ENCODE assay signal across 24 mouse cellular contexts in the genomic region with DNA sequence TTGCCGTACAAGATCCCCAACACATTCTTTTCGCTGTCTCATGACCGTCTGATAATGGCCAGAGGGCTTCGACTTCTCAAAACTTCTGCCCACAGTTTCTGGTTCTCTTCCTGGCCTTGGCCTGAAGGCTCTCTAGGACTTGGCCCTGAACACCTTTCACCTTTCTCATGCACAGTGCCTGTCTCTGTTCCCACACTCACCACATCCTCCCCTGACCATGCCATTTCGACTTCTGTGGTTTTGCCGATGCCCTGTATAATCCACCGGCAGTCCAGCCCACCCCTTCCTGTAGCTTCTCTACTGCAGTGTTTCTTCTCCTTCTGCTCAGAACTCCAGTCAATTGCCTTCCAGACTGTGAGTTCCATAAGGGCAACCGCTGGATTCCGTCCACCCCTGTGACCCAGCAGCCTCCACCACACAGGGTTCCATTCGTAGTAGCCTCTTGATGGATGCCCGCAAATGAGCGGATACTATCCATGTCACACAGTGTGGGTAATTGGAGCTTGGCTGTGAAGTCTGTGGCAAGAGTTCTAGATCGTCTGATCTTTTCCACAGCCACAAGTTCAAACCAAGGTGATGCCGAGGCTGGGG. TPM values are rescaled to one million over a fixed set of nuclear protein-coding genes. Genes with fewer than 3 reads are reported as not detected.
DNase-seq lines count a peak whose midpoint lies in the region; ATAC-seq and TF ChIP-seq lines count a peak whose summit lies in the region.
"Had no signal": no experiment of that assay in that cellular context is flagged by ENCODE, and none has a peak within 500 bp of the region (broad histone marks: within the 10 kb centered on the region; RNA-seq: fewer than 3 reads in every experiment).

No protein-coding gene starts in this region.

- peak; percentile 63 for DNase-seq in heart, embryonic 10.5 days (ENCODE audit: low spot score)
- no peak for DNase-seq in heart, postnatal 14 days
- peak; percentile 9 for DNase-seq in stomach, postnatal 0 days (ENCODE audit: low spot score)
- no peak for DNase-seq in layer of hippocampus, adult 9-11 months
- DNase-seq in layer of hippocampus, postnatal 36 days = no peak
- no peak for DNase-seq in thymus, adult 18-20 months
- DNase-seq: adrenal gland, postnatal 10 days; cerebellum, adult 9-11 months; embryo, embryonic 11 days; forebrain, postnatal 0 days; heart, postnatal 4 days; kidney, adult 2 months; kidney, postnatal 10 days; lung, adult 2 months; lung, postnatal 36 days; right cerebral cortex, postnatal 14 days; spleen, adult 18-20 months; thymus, postnatal 25 days had no signal

- no peak for TF ChIP-seq EP300 in stomach, postnatal 0 days (optimal IDR thresholded peaks at IDR 0.05)

- H3K27me3 ChIP-seq in heart, embryonic 10.5 days (ENCODE audit: insufficient read depth, poor library complexity, severe bottlenecking) = no peaks in the 10 kb centered on the region
- H3K27me3 ChIP-seq in megakaryocyte, embryonic 14.5 days (replicated peaks) = peaks cover 34% of the 10 kb centered on the region
- no peaks in the 10 kb centered on the region for H3K27me3 ChIP-seq in stomach, postnatal 0 days (ENCODE audit: control insufficient read depth, insufficient read depth, low read length)
- H3K27me3 ChIP-seq: neural tube, embryonic 13.5 days had no signal

- no peak overlapping the region for H3K9ac ChIP-seq in stomach, postnatal 0 days (ENCODE audit: low read length)
- H3K9ac ChIP-seq: forebrain, postnatal 0 days; neural tube, embryonic 13.5 days had no signal

- no peak overlapping the region for H3K4me3 ChIP-seq in heart, embryonic 10.5 days
- peak overlapping the region; percentile 55 for H3K4me3 ChIP-seq in megakaryocyte, embryonic 14.5 days (replicated peaks)
- no peak overlapping the region for H3K4me3 ChIP-seq in stomach, postnatal 0 days (ENCODE audit: low read depth, low read length)
- H3K4me3 ChIP-seq: limb, embryonic 10.5 days; neural tube, embryonic 13.5 days had no signal

- H3K4me1 ChIP-seq in heart, embryonic 10.5 days = peaks cover 8% of the 10 kb centered on the region; the same call in 1 of the 2 replicates
- H3K4me1 ChIP-seq in megakaryocyte, embryonic 14.5 days = peaks cover 21% of the 10 kb centered on the region
- H3K4me1 ChIP-seq in stomach, postnatal 0 days (replicated peaks; ENCODE audit: control insufficient read depth, insufficient read depth) = no peaks in the 10 kb centered on the region
- H3K4me1 ChIP-seq: limb, embryonic 10.5 days; neural tube, embryonic 13.5 days had no signal

- TF ChIP-seq CTCF in stomach, postnatal 0 days (IDR thresholded peaks at IDR 0.05; ENCODE audit: low read depth) = no peak

- ATAC-seq in common myeloid progenitor, adult 5-6 weeks (replicated peaks; ENCODE audit: low read depth, poor library complexity, severe bottlenecking) = peak; percentile 85
- ATAC-seq in stomach, postnatal 0 days (ENCODE audit: low FRiP score, low TSS enrichment) = no peak
- ATAC-seq: forebrain, postnatal 0 days had no signal

- no peak overlapping the region for H3K4me2 ChIP-seq in stomach, postnatal 0 days (replicated peaks; ENCODE audit: low read depth)
- H3K4me2 ChIP-seq: midbrain, embryonic 11.5 days; neural tube, embryonic 13.5 days had no signal

- 87% methylated on average over 14 of the region's 14 CpGs for WGBS in heart, embryonic 10.5 days
- 83% methylated on average over 14 of the region's 14 CpGs for WGBS in stomach, postnatal 0 days

- no peaks in the 10 kb centered on the region for H3K36me3 ChIP-seq in heart, embryonic 10.5 days
- H3K36me3 ChIP-seq in megakaryocyte, embryonic 14.5 days (replicated peaks; ENCODE audit: low read length) = no peaks in the 10 kb centered on the region
- H3K36me3 ChIP-seq in stomach, postnatal 0 days (ENCODE audit: control insufficient read depth, insufficient read depth, low read length) = no peaks in the 10 kb centered on the region
- H3K36me3 ChIP-seq: limb, embryonic 10.5 days; neural tube, embryonic 13.5 days had no signal

- no peaks in the 10 kb centered on the region for H3K9me3 ChIP-seq in heart, embryonic 10.5 days
- peaks cover 5% of the 10 kb centered on the region; the same call in 1 of the 2 replicates for H3K9me3 ChIP-seq in megakaryocyte, embryonic 14.5 days
- H3K9me3 ChIP-seq in stomach, postnatal 0 days (ENCODE audit: control insufficient read depth, low read length) = no peaks in the 10 kb centered on the region
- H3K9me3 ChIP-seq: limb, embryonic 10.5 days; neural tube, embryonic 13.5 days had no signal

- intact Hi-C loops in heart, postnatal 14 days (cut with DNase I) = no loop called here

- no peak overlapping the region for H3K27ac ChIP-seq in heart, embryonic 10.5 days
- H3K27ac ChIP-seq in stomach, postnatal 0 days (replicated peaks) = no peak overlapping the region
- H3K27ac ChIP-seq: limb, embryonic 10.5 days; neural tube, embryonic 13.5 days had no signal

RNA-seq across cellular contexts. Expression of gene Cnih3, which starts 53.3 kb away (rescaled TPM):
- 0.14 and 0.23 TPM in 2 replicates for polyA plus RNA-seq in heart, embryonic 10.5 days (2016; fragmentation: Nextera tagmentation; extraction: Ambion mirVana)
- not detected for total RNA-seq in heart, postnatal 14 days (2021)
- 0.09 TPM in 1 of 2 replicates, not detected in the other for total RNA-seq in common myeloid progenitor, adult 5-6 weeks (2017)
- polyA plus RNA-seq in megakaryocyte, embryonic 14.5 days (2012; ENCODE audit: insufficient read depth, low replicate concordance) = not detected in 2 replicates
- polyA plus RNA-seq in stomach, postnatal 0 days (2015; fragmentation: Nextera tagmentation; extraction: Ambion mirVana) = 0.27 and 0.31 TPM in 2 replicates
- total RNA-seq in layer of hippocampus, postnatal 36 days (2021) = 10 to 100 TPM; 53.4 to 66.8 TPM
- total RNA-seq: adrenal gland, postnatal 10 days; heart, postnatal 4 days; liver, adult 2 months had no signal
- polyA plus RNA-seq: kidney, adult 2 months; liver, adult 2 months had no signal

Comparison
In these comparisons a context has a peak if more than half of its experiments do, and no peak if none do; other contexts are left out.
1. DNase-seq: peak in heart, embryonic 10.5 days (single experiment) and stomach, postnatal 0 days (single experiment); none in heart, postnatal 14 days (0 of 2), layer of hippocampus, adult 9-11 months (single experiment), layer of hippocampus, postnatal 36 days (0 of 2) and thymus, adult 18-20 months (0 of 2).
2. RNA of gene Cnih3, which starts 53.3 kb away (total RNA-seq): 53.4 to 66.8 TPM in layer of hippocampus, postnatal 36 days; 0.09 TPM in common myeloid progenitor, adult 5-6 weeks and not detected in heart, postnatal 14 days; every median in the first group is over 10 times any median in the second.